Mouse (Mus musculus) kidney, postnatal 0 days (tissue): ENCODE measurements around the gene Ubl4b. TPM values are rescaled to one million over a fixed set of nuclear protein-coding genes. Genes with fewer than 3 reads are reported as not detected.

ENCODE experiments used
- ATAC-seq: fragments of 200-750 bp; cut with Nextera tagmentation; replicated peaks from 2 replicates; pipeline ENCODE4 v1.8.0; 2017; ENCODE audit warnings: low read depth, moderate number of reproducible peaks, moderate TSS enrichment, moderate library complexity; ENCODE audit not compliant: low FRiP score
- DNase-seq: peaks from one replicate; pipeline ENCODE4 v3.0.0-alpha.2; 2016; ENCODE audit warnings: low spot score
- H3K27ac ChIP-seq: fragments of 300-500 bp; sonication (generic); 2 replicates; pipeline ENCODE4 v1.5.1; 2014; ENCODE audit warnings: mild to moderate bottlenecking
- H3K27me3 ChIP-seq: fragments of 300-500 bp; sonication (generic); 2 replicates; pipeline ENCODE4 v1.6.1; 2014; ENCODE audit warnings: low read length, mixed read lengths; ENCODE audit not compliant: insufficient read depth
- H3K36me3 ChIP-seq: fragments of 300-500 bp; sonication (generic); 2 replicates; pipeline ENCODE4 v1.6.1; 2014; ENCODE audit warnings: low read length, mixed read lengths; ENCODE audit not compliant: insufficient read depth
- H3K4me1 ChIP-seq: fragments of 300-500 bp; sonication (generic); replicated peaks from 2 replicates; pipeline ENCODE4 v1.6.1; 2014; ENCODE audit warnings: antibody characterized with exemption, low read length, mixed read lengths; ENCODE audit not compliant: insufficient read depth
- H3K4me2 ChIP-seq: fragments of 300-500 bp; sonication (generic); 2 replicates; pipeline ENCODE4 v1.6.1; 2014; ENCODE audit warnings: mild to moderate bottlenecking, low read length, moderate library complexity, mixed read lengths
- H3K4me3 ChIP-seq: fragments of 300-500 bp; sonication (generic); replicated peaks from 2 replicates; pipeline ENCODE4 v1.5.1; 2014; ENCODE audit warnings: low read depth, low read length
- H3K9ac ChIP-seq: fragments of 300-500 bp; sonication (generic); 2 replicates; pipeline ENCODE4 v1.6.1; 2014; ENCODE audit warnings: low read depth, low read length
- H3K9me3 ChIP-seq: fragments of 300-500 bp; sonication (generic); replicated peaks from 2 replicates; pipeline ENCODE4 v1.6.1; 2016; ENCODE audit warnings: low read length, inconsistent platforms, mixed read lengths
- CTCF ChIP-seq: IDR thresholded peaks from 2 replicates; pipeline ENCODE4 v1.5.1; 2016; ENCODE audit warnings: antibody characterized with exemption, low read depth, mild to moderate bottlenecking, moderate library complexity
- WGBS: fragments of 180-500 bp; shearing (Covaris S2); extraction: QIAGEN DNeasy Blood & Tissue Kit; methylation state at CpG from one replicate; pipeline ENCODE4 v1.1.7; 2014; 5-methylcytosine and 5-hydroxymethylcytosine counted together
- polyA plus RNA-seq: library from polyadenylated mRNA; unstranded; fragments of >200 nt; fragmentation: Nextera tagmentation; extraction: Ambion mirVana; gene quantifications from 2 replicates; pipeline ENCODE4 v1.2.1, GENCODE M21; 2015

The Ubl4b gene
- polyA plus RNA-seq, 1 experiment from 2014 or later = not detected

GRCm38 (mm10) chr3:107562104-107562503 is 7.2 kb upstream of the Ubl4b start:
- 0 out of 2 replicates have a peak, but pooled peaks have one; percentile 9 for ATAC-seq
- H3K4me3 ChIP-seq = no peak overlapping the region
- H3K4me1 ChIP-seq = no peaks in the 10 kb centered on the region
- no peak overlapping the region for H3K9ac ChIP-seq
- H3K9me3 ChIP-seq = no peaks in the 10 kb centered on the region
- WGBS = 44% methylated on average over 2 of the region's 2 CpGs
- H3K27me3 ChIP-seq = peaks cover 14% of the 10 kb centered on the region; the same call in 1 of the 2 replicates
- H3K36me3 ChIP-seq = no peaks in the 10 kb centered on the region
- no peak overlapping the region for H3K27ac ChIP-seq
- DNase-seq = no peak
- 0 out of 2 replicates have a peak, but pooled peaks have one; percentile 13 for TF ChIP-seq CTCF
- H3K4me2 ChIP-seq = no peak overlapping the region

- Histone ChIP-seq H3K27me3 (peaks cover 6% of the 10 kb centered on the region; the same call in 1 of the 2 replicates), H3K9me3 (no peaks in the 10 kb centered on the region), H3K27ac (no peak overlapping the region), H3K9ac (no peak overlapping the region), H3K36me3 (no peaks in the 10 kb centered on the region), H3K4me2 (no peak overlapping the region), H3K4me3 (no peak overlapping the region), H3K4me1 (no peaks in the 10 kb centered on the region)
- WGBS = 8% methylated on average over 3 of the region's 3 CpGs
- TF ChIP-seq CTCF = peak; percentile 89
- peak; percentile 78 for DNase-seq
- ATAC-seq = peak; percentile 81
These were observed 4.3 kb upstream of the Ubl4b start for GRCm38 (mm10) chr3:107559183-107559582.

GRCm38 (mm10) chr3:107558740-107559139 is 3.9 kb upstream of the Ubl4b start:
- no peak overlapping the region for H3K4me2 ChIP-seq

GRCm38 (mm10) chr3:107550409-107551049 is 4.3 kb downstream of the Ubl4b start:
- peak; percentile 80 for TF ChIP-seq CTCF
- 0 out of 2 replicates have a peak, but pooled peaks cover 4% of the 10 kb centered on the region for H3K4me1 ChIP-seq
- no peak overlapping the region for H3K4me2 ChIP-seq
- no peaks in the 10 kb centered on the region for H3K9me3 ChIP-seq
- H3K36me3 ChIP-seq = no peaks in the 10 kb centered on the region
- H3K27ac ChIP-seq = no peak overlapping the region
- H3K9ac ChIP-seq = no peak overlapping the region
- H3K4me3 ChIP-seq = no peak overlapping the region
- WGBS = 71% methylated on average over 17 of the region's 17 CpGs
- peaks cover 22% of the 10 kb centered on the region for H3K27me3 ChIP-seq
- ATAC-seq (peak; percentile 8; the same call in 1 of the 2 replicates), DNase-seq (peak; percentile 67)

More at GRCm38 (mm10) chr3:107558740-107559139, 3.9 kb upstream of the Ubl4b start:
- no peaks in the 10 kb centered on the region for H3K4me1 ChIP-seq
- 0 out of 2 replicates have a peak, but pooled peaks have one; percentile 23 for ATAC-seq
- no peaks in the 10 kb centered on the region for H3K36me3 ChIP-seq
- no peak overlapping the region for H3K27ac ChIP-seq
- H3K4me3 ChIP-seq = no peak overlapping the region
- H3K27me3 ChIP-seq = peaks cover 6% of the 10 kb centered on the region; the same call in 1 of the 2 replicates
- no peak for DNase-seq
- H3K9me3 ChIP-seq = no peaks in the 10 kb centered on the region
- TF ChIP-seq CTCF = no peak
- no peak overlapping the region for H3K9ac ChIP-seq
- WGBS = 30% methylated on average over 3 of the region's 3 CpGs

GRCm38 (mm10) chr3:107546956-107547355 is 7.9 kb downstream of the Ubl4b start:
- Histone ChIP-seq H3K4me2 (no peak overlapping the region), H3K4me3 (no peak overlapping the region), H3K9me3 (no peaks in the 10 kb centered on the region), H3K36me3 (no peaks in the 10 kb centered on the region), H3K4me1 (0 out of 2 replicates have a peak, but pooled peaks cover 4% of the 10 kb centered on the region), H3K27ac (no peak overlapping the region), H3K9ac (no peak overlapping the region), H3K27me3 (peaks cover 38% of the 10 kb centered on the region)
- no peak for TF ChIP-seq CTCF
- ATAC-seq (no peak), DNase-seq (no peak)
- 37% methylated on average over 2 of the region's 2 CpGs for WGBS

- Histone ChIP-seq H3K9me3 (no peaks in the 10 kb centered on the region), H3K27me3 (peaks cover 38% of the 10 kb centered on the region), H3K36me3 (no peaks in the 10 kb centered on the region), H3K4me1 (0 out of 2 replicates have a peak, but pooled peaks cover 4% of the 10 kb centered on the region), H3K27ac (no peak overlapping the region), H3K9ac (no peak overlapping the region), H3K4me2 (no peak overlapping the region), H3K4me3 (no peak overlapping the region)
- TF ChIP-seq CTCF = no peak
- 18% methylated on average over 10 of the region's 10 CpGs for WGBS
- ATAC-seq = peak; percentile 91
- peak; percentile 92 for DNase-seq
These were observed 9.0 kb downstream of the Ubl4b start for GRCm38 (mm10) chr3:107545716-107546412.
